Mouse (Mus musculus): ENCODE data around the gene Pld5.

DNA sequence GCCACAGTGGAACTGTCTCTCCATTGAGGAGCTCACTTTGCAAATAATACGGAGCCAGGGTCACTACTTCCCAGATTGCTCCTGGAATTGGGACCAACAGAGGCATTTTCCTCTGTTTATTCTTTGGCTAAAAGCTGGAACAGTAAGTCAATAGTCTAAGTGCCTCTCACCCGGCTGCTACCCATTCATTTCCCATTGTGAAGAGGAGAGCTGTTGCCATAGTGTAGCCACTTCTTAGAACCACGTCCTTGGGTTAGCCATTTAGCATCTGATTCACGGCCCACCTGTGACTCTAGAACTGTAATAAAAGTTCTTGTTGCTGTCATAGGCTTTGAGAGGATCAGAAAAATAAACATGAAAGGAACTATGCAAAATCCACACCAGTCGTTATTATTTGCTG is 241.4 kb downstream of the Pld5 start:
- no peak for TF ChIP-seq CTCF (IDR thresholded peaks at IDR 0.05; ENCODE audit: low read depth)
- TF ChIP-seq EP300 (optimal IDR thresholded peaks at IDR 0.05), result no peak

Measured in stomach, postnatal 0 days (tissue).